Mouse (Mus musculus): ENCODE results near the gene Lnx1.

DNA sequence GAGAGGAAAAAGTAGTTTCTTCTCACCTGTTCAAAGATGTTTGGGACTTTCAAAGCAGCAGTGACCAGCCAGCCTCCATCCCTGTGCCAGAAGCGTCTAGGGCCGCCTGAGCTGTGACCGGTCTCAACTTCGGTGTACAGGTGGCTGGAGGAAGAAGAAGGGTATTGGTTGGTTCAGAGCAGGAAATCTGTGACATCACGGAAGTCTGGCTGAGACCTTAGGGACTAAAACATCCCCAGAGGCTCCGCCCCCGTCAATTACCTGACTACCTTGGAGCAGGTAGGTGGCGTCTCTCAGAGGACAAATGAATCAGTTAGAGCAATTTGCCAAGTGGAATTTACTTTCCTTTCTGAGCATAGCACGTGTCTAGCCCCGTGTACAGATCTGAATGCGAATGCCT lies at the start of gene Lnx1:
- TF ChIP-seq EP300 (IDR thresholded peaks at IDR 0.05) (no peak), CTCF (IDR thresholded peaks at IDR 0.05) (no peak)

All from lung, postnatal 0 days (tissue).